Mouse (Mus musculus) heart, postnatal 0 days (tissue): ENCODE measurements at regions not wholly inside any gene's neighbourhood (a gene's known extent, or its start where the extent isn't known, plus 50 kb on each side); places are given as distances from the start of the nearest gene placed in this dataset.

Source experiments
- ATAC-seq: fragments of 200-750 bp; cut with Nextera tagmentation; 2 replicates; pipeline ENCODE4 v1.8.0; 2017; ENCODE audit warnings: low read depth, moderate number of reproducible peaks, moderate library complexity; ENCODE audit not compliant: insufficient read depth
- DNase-seq: peaks from one replicate; pipeline ENCODE4 v3.0.0-alpha.2; 2016; ENCODE audit warnings: low spot score
- H3K27ac ChIP-seq: fragments of 300-500 bp; sonication (generic); 2 replicates; pipeline ENCODE4 v1.5.1; 2014; ENCODE audit warnings: low read depth, mild to moderate bottlenecking
- H3K27me3 ChIP-seq: fragments of 300-500 bp; sonication (generic); 2 replicates; pipeline ENCODE4 v1.6.1; 2014; ENCODE audit warnings: low read length, mixed read lengths; ENCODE audit not compliant: control insufficient read depth, insufficient read depth
- H3K36me3 ChIP-seq: fragments of 300-500 bp; sonication (generic); replicated peaks from 2 replicates; pipeline ENCODE4 v1.6.1; 2014; ENCODE audit warnings: low read length, mixed read lengths; ENCODE audit not compliant: control insufficient read depth, insufficient read depth
- H3K4me1 ChIP-seq: fragments of 300-500 bp; sonication (generic); 2 replicates; pipeline ENCODE4 v1.6.1; 2014; ENCODE audit warnings: antibody characterized with exemption; ENCODE audit not compliant: control insufficient read depth, insufficient read depth
- H3K4me2 ChIP-seq: fragments of 300-500 bp; sonication (generic); 2 replicates; pipeline ENCODE4 v1.6.1; 2014; ENCODE audit warnings: low read depth, mild to moderate bottlenecking, low read length, moderate library complexity
- H3K4me3 ChIP-seq: fragments of 300-500 bp; sonication (generic); 2 replicates; pipeline ENCODE4 v1.5.1; 2014; ENCODE audit warnings: low read depth, low read length
- H3K9ac ChIP-seq: fragments of 300-500 bp; sonication (generic); replicated peaks from 2 replicates; pipeline ENCODE4 v1.6.1; 2014; ENCODE audit warnings: low read depth, low read length, mixed read lengths
- H3K9me3 ChIP-seq: fragments of 300-500 bp; sonication (generic); replicated peaks from 2 replicates; pipeline ENCODE4 v1.6.1; 2016; ENCODE audit warnings: low read length; ENCODE audit not compliant: control insufficient read depth
- CTCF ChIP-seq: IDR thresholded peaks from 2 replicates; pipeline ENCODE4 v1.5.1; 2016; ENCODE audit warnings: antibody characterized with exemption, control low read depth, low read depth
- EP300 ChIP-seq: IDR thresholded peaks from 2 replicates; pipeline ENCODE4 v1.6.1; 2016; ENCODE audit warnings: antibody characterized with exemption, low read depth
- WGBS: fragments of 180-500 bp; shearing (Covaris S2); extraction: QIAGEN DNeasy Blood & Tissue Kit; methylation state at CpG from one replicate; pipeline ENCODE4 v1.1.7; 2014; 5-methylcytosine and 5-hydroxymethylcytosine counted together

- Histone ChIP-seq H3K4me3 (no peak overlapping the region), H3K9me3 (no peaks in the 10 kb centered on the region), H3K27me3 (no peaks in the 10 kb centered on the region), H3K27ac (no peak overlapping the region), H3K4me1 (no peaks in the 10 kb centered on the region; the same call in 1 of the 2 replicates), H3K9ac (no peak overlapping the region), H3K4me2 (no peak overlapping the region), H3K36me3 (no peaks in the 10 kb centered on the region)
- DNase-seq (no peak), ATAC-seq (no peak)
- WGBS = 88% methylated on average over 6 of the region's 6 CpGs
- TF ChIP-seq CTCF = no peak
- TF ChIP-seq EP300 = no peak
Observed at GRCm38 (mm10) chr13:97847561-97847960, 87.1 kb upstream of the Gm10260 start.

DNA sequence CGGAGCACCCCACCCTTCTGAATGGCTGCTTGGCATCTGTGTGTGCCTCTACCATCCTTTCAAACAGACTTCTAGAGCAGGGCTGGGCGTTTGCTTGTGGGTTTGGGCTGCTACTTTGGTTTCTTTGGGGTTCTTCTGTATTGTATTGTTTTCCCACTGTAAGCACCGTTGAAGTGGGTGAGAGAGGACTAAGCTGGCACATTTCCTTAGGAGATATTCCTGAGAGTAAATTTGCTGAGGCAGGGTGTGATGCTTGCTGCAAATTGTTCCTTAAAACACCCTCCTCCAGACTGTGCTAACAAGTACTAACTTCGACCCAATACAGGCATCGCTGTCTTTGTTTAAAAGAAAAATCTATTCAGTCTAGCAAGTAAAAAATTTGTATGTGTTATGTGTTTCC is 84.7 kb upstream of the Gm10260 start:
- TF ChIP-seq CTCF (no peak), EP300 (no peak)
- Histone ChIP-seq H3K36me3 (no peaks in the 10 kb centered on the region), H3K27ac (no peak overlapping the region), H3K27me3 (no peaks in the 10 kb centered on the region), H3K4me1 (no peaks in the 10 kb centered on the region; the same call in 1 of the 2 replicates), H3K4me3 (no peak overlapping the region), H3K9me3 (no peaks in the 10 kb centered on the region), H3K4me2 (no peak overlapping the region), H3K9ac (no peak overlapping the region)
- WGBS = 86% methylated on average over 5 of the region's 5 CpGs
- ATAC-seq (no peak), DNase-seq (no peak)

GRCm38 (mm10) chr13:97842801-97843200 is 82.4 kb upstream of the Gm10260 start:
- ATAC-seq (no peak), DNase-seq (no peak)
- Histone ChIP-seq H3K4me2 (no peak overlapping the region), H3K4me1 (peaks cover 4% of the 10 kb centered on the region; the same call in 1 of the 2 replicates), H3K9ac (no peak overlapping the region), H3K9me3 (no peaks in the 10 kb centered on the region), H3K4me3 (no peak overlapping the region), H3K27ac (no peak overlapping the region), H3K36me3 (no peaks in the 10 kb centered on the region), H3K27me3 (no peaks in the 10 kb centered on the region)
- 11% methylated on average over 5 of the region's 5 CpGs for WGBS
- TF ChIP-seq CTCF (no peak), EP300 (no peak)

DNA sequence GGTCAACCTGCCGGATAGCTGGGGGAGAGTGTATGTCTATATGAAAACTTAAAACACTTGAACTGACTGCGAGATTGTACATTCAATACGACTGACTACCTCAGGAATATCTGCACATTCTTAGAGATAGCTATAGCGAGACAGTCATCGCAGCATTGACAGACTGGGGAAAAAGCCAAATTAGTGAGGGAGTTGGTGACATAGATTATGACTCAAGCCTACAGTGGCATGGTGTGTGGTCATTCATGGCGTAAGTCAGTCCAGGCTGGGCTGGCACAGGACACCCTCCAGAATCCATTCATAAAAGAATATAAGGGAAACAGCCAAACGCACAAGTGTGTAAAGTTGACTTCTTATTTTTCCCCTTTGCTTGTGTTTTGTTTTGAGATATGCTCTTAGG is 81.1 kb upstream of the Gm10260 start:
- Histone ChIP-seq H3K27me3 (no peaks in the 10 kb centered on the region), H3K36me3 (no peaks in the 10 kb centered on the region), H3K4me1 (peaks cover 7% of the 10 kb centered on the region; the same call in 1 of the 2 replicates), H3K4me2 (no peak overlapping the region), H3K4me3 (no peak overlapping the region), H3K9me3 (no peaks in the 10 kb centered on the region), H3K9ac (no peak overlapping the region), H3K27ac (no peak overlapping the region)
- DNase-seq (no peak), ATAC-seq (no peak)
- no peak for TF ChIP-seq CTCF
- no peak for TF ChIP-seq EP300
- WGBS = 53% methylated on average over 7 of the region's 7 CpGs

DNA sequence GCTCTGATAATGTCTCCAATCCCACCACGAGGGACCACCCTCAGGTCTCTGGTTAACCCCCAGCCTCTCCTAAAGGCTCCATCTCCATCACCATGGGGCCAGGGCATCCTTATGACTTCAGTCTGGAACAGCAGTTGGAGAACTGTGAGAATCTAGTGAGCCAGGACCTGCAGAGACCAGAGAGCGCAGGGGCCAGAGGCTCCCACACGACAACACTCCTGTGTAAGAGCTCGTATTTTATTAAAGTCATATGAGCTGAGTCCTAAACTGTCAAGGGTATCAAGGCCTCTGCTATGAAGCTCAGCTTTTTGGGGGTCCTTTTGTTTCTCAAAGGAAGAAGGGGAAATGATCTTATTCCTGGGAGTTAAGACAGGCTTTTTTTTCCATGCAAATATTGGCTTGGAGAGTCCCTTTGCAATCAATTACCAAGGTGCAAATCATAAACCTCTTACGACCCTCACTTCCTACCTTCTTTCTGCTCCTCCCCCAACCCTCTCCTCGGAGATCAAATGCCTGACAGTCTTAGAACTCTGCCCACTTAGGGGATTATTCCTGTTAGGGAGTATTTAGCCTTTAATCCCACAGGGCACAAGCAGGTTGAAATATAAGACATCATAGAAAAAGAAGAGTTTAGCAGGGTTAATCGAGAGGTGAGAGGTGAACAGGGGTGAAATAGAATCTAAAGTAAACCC is 79.3 kb upstream of the Gm10260 start:
- H3K4me1 ChIP-seq = peaks cover 7% of the 10 kb centered on the region; the same call in 1 of the 2 replicates
- DNase-seq (no peak), ATAC-seq (no peak)
- no peak overlapping the region for H3K4me3 ChIP-seq
- no peak for TF ChIP-seq EP300
- no peak for TF ChIP-seq CTCF
- no peak overlapping the region for H3K4me2 ChIP-seq
- no peaks in the 10 kb centered on the region for H3K27me3 ChIP-seq
- H3K9ac ChIP-seq = no peak overlapping the region
- H3K9me3 ChIP-seq = no peaks in the 10 kb centered on the region
- 69% methylated on average over 7 of the region's 7 CpGs for WGBS
- no peak overlapping the region for H3K27ac ChIP-seq
- H3K36me3 ChIP-seq = no peaks in the 10 kb centered on the region
